Mouse (Mus musculus) lung, adult 2 months (tissue): Measurements from ENCODE around the gene Ms4a10.

Experiments
- CTCF ChIP-seq: fragments of 200-500 bp; IDR thresholded peaks from 2 replicates; pipeline ENCODE4 v1.5.1; 2011; ENCODE audit warnings: mild to moderate bottlenecking, low read length, control low read depth; ENCODE audit not compliant: insufficient read depth
- POLR2A ChIP-seq: fragments of 200-500 bp; IDR thresholded peaks from 2 replicates; pipeline ENCODE4 v1.6.1; 2011; ENCODE audit warnings: low read depth, mild to moderate bottlenecking, control low read depth, low read length, borderline replicate concordance; ENCODE audit errors: extremely low read depth

GRCm38 (mm10) chr19:10959978-10960346 lies 14.5 kb downstream of the Ms4a10 start:
- TF ChIP-seq CTCF (no peak), POLR2A (no peak)
